Mouse (Mus musculus) left cerebral cortex, adult 8-10 months (tissue): ENCODE measurements around the gene Gm7257. TPM values are rescaled to one million over a fixed set of nuclear protein-coding genes. Genes with fewer than 3 reads are reported as not detected.

Experiments used
- DNase-seq, 2 experiments: peaks; one replicate each; pipeline ENCODE4 v3.0.0; 2022; ENCODE audit warnings: low spot score in 2 of 2
- total RNA-seq, 4 experiments: library from RNA; stranded (reverse); gene quantifications; 2 replicates each; pipeline ENCODE4 v1.2.4; 2022

Gm7257 gene
- total RNA-seq = not detected

DNA sequence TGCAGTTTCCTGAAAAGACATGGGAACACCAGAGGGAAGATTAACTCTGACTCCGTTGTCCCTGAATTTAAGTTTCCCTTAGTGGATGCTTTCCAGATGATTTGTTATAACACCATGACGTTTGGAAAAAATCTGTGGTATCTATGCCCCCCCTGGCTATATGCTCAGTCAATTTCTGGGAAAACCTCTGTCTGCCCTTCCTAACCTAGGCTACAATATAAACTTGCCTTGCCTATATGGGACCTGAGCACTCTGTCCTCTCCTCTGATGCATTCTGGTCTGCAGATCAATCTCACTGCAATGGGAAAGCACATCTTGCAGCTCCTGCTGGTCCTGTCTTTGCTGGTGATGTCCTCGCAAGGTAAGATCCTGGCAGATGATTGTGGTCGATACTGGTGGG lies at the start of gene Gm7257:
Gene Gm7257 (plus strand): TSS at position 301 of the 400 bp plus-strand sequence.
- DNase-seq = no peak

DNA sequence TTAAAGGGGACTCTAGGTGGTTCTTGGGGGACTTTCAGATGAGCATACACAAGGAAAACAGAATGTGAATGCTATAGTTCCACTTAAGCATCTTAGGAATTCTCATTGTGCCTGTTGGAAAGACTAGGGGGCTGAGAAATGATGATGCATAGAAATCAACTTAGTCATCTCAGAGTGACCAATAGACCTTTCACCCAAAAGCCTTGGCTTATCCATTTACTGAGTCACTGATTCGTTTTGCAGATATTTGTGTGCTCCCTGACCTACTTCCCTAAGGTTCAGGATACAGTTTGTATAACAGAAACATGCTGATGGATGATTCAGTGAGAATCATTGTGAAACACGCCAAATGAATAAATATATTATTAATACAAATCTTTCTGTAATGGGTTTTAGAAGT lies 28.7 kb upstream of the Gm7257 start:
- DNase-seq = no peak

DNA sequence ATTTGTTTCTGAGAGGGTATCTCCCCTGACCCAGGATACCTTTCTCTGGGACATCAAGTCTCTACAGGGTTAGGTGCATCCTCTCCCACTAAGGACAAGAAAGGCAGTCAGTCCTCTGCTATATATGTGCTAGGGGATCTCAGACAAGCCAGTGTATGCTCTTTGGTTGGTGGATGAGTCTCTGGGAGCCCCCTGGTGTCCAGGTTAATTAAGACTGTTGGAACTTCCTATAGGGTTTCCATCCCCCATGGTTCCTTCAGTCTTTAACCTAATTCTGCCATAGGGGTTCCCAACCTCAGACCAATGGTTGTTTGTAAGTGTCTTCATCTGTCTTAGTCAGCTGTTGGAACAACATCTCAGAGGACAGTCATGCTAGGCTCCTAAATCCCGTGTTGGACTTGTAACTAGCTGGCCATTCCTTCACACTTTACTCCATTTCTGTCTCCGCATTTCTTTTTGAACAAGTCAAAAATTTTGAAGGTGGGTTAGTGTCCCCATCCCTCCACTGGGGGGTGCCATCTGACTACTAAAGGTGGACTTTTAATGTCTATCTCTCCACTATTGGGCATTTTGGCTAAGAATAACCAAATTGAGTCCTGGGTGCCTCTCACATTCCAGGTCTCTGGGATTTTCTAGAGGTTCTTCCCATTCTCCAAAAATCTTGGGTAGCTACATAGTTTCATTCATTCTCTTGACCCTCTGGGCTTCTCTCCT lies 3.5 kb downstream of the Gm7257 start:
- DNase-seq = no peak

DNA sequence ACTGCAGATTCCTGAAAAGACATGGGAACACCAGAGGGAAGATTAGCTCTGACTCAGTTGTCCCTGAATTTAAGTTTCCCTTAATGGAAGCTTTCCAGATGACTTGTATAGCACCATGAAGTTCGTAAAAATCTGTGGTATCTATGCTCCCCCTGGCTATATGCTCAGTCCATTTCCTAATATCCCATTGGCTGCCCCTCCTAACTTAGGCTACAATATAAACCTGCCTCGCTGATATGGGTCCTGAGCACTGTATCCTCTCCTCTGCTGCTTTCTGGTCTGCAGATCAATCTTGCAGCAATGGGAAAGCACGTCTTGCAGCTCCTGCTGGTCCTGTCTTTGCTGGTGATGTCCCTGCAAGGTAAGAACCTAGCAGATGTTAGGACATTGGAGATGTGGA lies 43.7 kb downstream of the Gm7257 start, which contains the start of gene Gm9513:
Gene Gm9513 (plus strand): TSS at position 301 of the 400 bp plus-strand sequence.
- no peak for DNase-seq

Other genes with a start within 250 kb of the Gm7257 start
- gene Gm9513, start 43.8 kb downstream of the Gm7257 start, total RNA-seq = not detected
- not detected for gene Gm5615, start 110.1 kb downstream of the Gm7257 start, total RNA-seq
- gene Gm17689, start 150.8 kb downstream of the Gm7257 start, total RNA-seq = not detected
- not detected for gene A630095E13Rik, start 211.5 kb downstream of the Gm7257 start, total RNA-seq